Mouse (Mus musculus): Measurements from ENCODE around the gene Hs3st2. TPM values are rescaled to one million over a fixed set of nuclear protein-coding genes. Genes with fewer than 3 reads are reported as not detected.

Gene Hs3st2
- polyA plus RNA-seq, 1 experiment, result not detected

- H3K36me3 ChIP-seq (ENCODE audit: control insufficient read depth, insufficient read depth), result no peaks in the 10 kb centered on the region
Observed at GRCm38 (mm10) chr7:121484590-121484989, 92.9 kb downstream of the Hs3st2 start.

DNA sequence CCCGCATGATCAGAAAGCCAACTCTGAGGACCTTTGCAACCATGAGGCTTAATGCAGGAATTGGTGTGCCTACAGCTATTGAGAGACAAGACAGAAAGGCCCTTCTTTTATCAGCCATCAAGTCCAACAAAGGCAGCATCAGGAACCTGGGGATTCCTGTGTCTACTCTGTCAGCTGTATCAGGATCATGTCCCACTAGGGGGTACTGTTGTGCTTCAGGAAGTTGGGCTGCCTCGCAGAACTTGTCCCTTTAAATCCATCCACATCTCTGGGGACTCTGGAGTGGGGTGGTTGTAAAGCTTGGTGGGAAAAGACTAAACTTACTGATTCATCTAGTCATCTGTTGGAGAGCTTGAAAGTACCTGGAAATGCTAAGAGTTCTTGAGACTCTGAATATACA, 93.6 kb downstream of the Hs3st2 start:
- Histone ChIP-seq H3K4me3 (ENCODE audit: insufficient read depth, poor library complexity, severe bottlenecking) (no peak overlapping the region), H3K27me3 (ENCODE audit: control insufficient read depth, insufficient read depth, insufficient read length) (no peaks in the 10 kb centered on the region), H3K79me3 (ENCODE audit: low read depth) (no peaks in the 10 kb centered on the region), H3K79me2 (ENCODE audit: control insufficient read depth, insufficient read depth) (no peaks in the 10 kb centered on the region), H3K36me3 (ENCODE audit: control insufficient read depth, insufficient read depth) (no peaks in the 10 kb centered on the region), H3ac (ENCODE audit: control insufficient read depth, insufficient read length, low read depth) (no peak overlapping the region)
- TF ChIP-seq MAX (IDR thresholded peaks at IDR 0.05) (no peak), USF1 (IDR thresholded peaks at IDR 0.05; ENCODE audit: low read depth) (no peak), CEBPB (IDR thresholded peaks at IDR 0.05; ENCODE audit: low read depth) (no peak), MYOG (IDR thresholded peaks at IDR 0.05; ENCODE audit: control insufficient read depth, extremely low read depth, insufficient read length) (no peak)

More at GRCm38 (mm10) chr7:121484590-121484989, 92.9 kb downstream of the Hs3st2 start:
- no peak for TF ChIP-seq MYOD1 (IDR thresholded peaks at IDR 0.05; ENCODE audit: control insufficient read depth, insufficient read length, low read depth)
- TF ChIP-seq CTCF (IDR thresholded peaks at IDR 0.05; ENCODE audit: control insufficient read depth, insufficient read depth, insufficient read length), result no peak
- Histone ChIP-seq H3ac (ENCODE audit: control insufficient read depth, insufficient read length, low read depth) (no peak overlapping the region), H3K79me2 (ENCODE audit: control insufficient read depth, insufficient read depth) (no peaks in the 10 kb centered on the region), H3K27me3 (ENCODE audit: control insufficient read depth, insufficient read depth, insufficient read length) (no peaks in the 10 kb centered on the region), H3K79me3 (ENCODE audit: low read depth) (no peaks in the 10 kb centered on the region), H3K4me3 (ENCODE audit: insufficient read depth, poor library complexity, severe bottlenecking) (no peak overlapping the region)

GRCm38 (mm10) chr7:121487291-121487690, 95.6 kb downstream of the Hs3st2 start:
- no peak for TF ChIP-seq CEBPB (IDR thresholded peaks at IDR 0.05; ENCODE audit: low read depth)
- H3ac ChIP-seq (ENCODE audit: control insufficient read depth, insufficient read length, low read depth), result no peak overlapping the region
- H3K36me3 ChIP-seq (ENCODE audit: control insufficient read depth, insufficient read depth), result no peaks in the 10 kb centered on the region
- H3K4me3 ChIP-seq (ENCODE audit: insufficient read depth, poor library complexity, severe bottlenecking), result no peak overlapping the region
- no peaks in the 10 kb centered on the region for H3K79me2 ChIP-seq (ENCODE audit: control insufficient read depth, insufficient read depth)
- no peaks in the 10 kb centered on the region for H3K27me3 ChIP-seq (ENCODE audit: control insufficient read depth, insufficient read depth, insufficient read length)
- H3K79me3 ChIP-seq (ENCODE audit: low read depth), result no peaks in the 10 kb centered on the region

DNA sequence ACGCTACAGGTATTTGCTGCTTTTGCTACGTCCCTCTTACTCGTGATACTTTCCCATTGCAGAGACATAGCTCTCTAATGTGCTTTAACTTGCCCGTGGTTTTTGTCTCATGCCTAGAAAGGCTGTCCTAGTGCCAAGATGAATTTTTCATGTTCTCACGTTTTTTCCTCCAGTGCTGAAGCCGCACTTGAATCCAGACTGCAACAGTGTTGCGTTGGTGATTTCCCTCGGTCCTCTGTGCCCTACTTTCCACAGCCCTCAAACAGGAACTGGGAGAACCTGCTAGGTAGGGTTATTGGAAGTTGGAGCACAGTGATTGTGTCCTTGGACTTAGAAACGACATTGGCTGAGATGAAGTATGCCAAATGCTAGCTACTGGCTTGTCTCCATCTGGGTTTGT, 97.7 kb downstream of the Hs3st2 start:
- Histone ChIP-seq H3K4me3 (ENCODE audit: insufficient read depth, poor library complexity, severe bottlenecking) (no peak overlapping the region), H3K79me2 (ENCODE audit: control insufficient read depth, insufficient read depth) (no peaks in the 10 kb centered on the region), H3K79me3 (ENCODE audit: low read depth) (no peaks in the 10 kb centered on the region), H3K27me3 (ENCODE audit: control insufficient read depth, insufficient read depth, insufficient read length) (no peaks in the 10 kb centered on the region), H3ac (ENCODE audit: control insufficient read depth, insufficient read length, low read depth) (no peak overlapping the region), H3K36me3 (ENCODE audit: control insufficient read depth, insufficient read depth) (no peaks in the 10 kb centered on the region)
- no peak for TF ChIP-seq USF1 (IDR thresholded peaks at IDR 0.05; ENCODE audit: low read depth)
- TF ChIP-seq FOSL1 (IDR thresholded peaks at IDR 0.05; ENCODE audit: insufficient read depth, low read length, poor library complexity, severe bottlenecking), result no peak
- TF ChIP-seq CTCF (IDR thresholded peaks at IDR 0.05; ENCODE audit: control insufficient read depth, insufficient read depth, insufficient read length), result no peak
- no peak for TF ChIP-seq MYOG (IDR thresholded peaks at IDR 0.05; ENCODE audit: control insufficient read depth, extremely low read depth, insufficient read length)
- no peak for TF ChIP-seq MAX (IDR thresholded peaks at IDR 0.05)
- no peak for TF ChIP-seq MYOD1 (IDR thresholded peaks at IDR 0.05; ENCODE audit: control insufficient read depth, insufficient read length, low read depth)
- no peak for TF ChIP-seq CEBPB (IDR thresholded peaks at IDR 0.05; ENCODE audit: low read depth)

GRCm38 (mm10) chr7:121491455-121492005, 99.9 kb downstream of the Hs3st2 start:
- Histone ChIP-seq H3K79me3 (ENCODE audit: low read depth) (no peaks in the 10 kb centered on the region), H3ac (ENCODE audit: control insufficient read depth, insufficient read length, low read depth) (no peak overlapping the region), H3K36me3 (ENCODE audit: control insufficient read depth, insufficient read depth) (no peaks in the 10 kb centered on the region), H3K79me2 (ENCODE audit: control insufficient read depth, insufficient read depth) (no peaks in the 10 kb centered on the region), H3K4me3 (ENCODE audit: insufficient read depth, poor library complexity, severe bottlenecking) (no peak overlapping the region), H3K27me3 (ENCODE audit: control insufficient read depth, insufficient read depth, insufficient read length) (no peaks in the 10 kb centered on the region)
- TF ChIP-seq USF1 (IDR thresholded peaks at IDR 0.05; ENCODE audit: low read depth) (no peak), MYOD1 (IDR thresholded peaks at IDR 0.05; ENCODE audit: control insufficient read depth, insufficient read length, low read depth) (no peak), MAX (IDR thresholded peaks at IDR 0.05) (no peak), CEBPB (IDR thresholded peaks at IDR 0.05; ENCODE audit: low read depth) (no peak), FOSL1 (IDR thresholded peaks at IDR 0.05; ENCODE audit: insufficient read depth, low read length, poor library complexity, severe bottlenecking) (no peak), MYOG (IDR thresholded peaks at IDR 0.05; ENCODE audit: control insufficient read depth, extremely low read depth, insufficient read length) (no peak), CTCF (IDR thresholded peaks at IDR 0.05; ENCODE audit: control insufficient read depth, insufficient read depth, insufficient read length) (no peak)

DNA sequence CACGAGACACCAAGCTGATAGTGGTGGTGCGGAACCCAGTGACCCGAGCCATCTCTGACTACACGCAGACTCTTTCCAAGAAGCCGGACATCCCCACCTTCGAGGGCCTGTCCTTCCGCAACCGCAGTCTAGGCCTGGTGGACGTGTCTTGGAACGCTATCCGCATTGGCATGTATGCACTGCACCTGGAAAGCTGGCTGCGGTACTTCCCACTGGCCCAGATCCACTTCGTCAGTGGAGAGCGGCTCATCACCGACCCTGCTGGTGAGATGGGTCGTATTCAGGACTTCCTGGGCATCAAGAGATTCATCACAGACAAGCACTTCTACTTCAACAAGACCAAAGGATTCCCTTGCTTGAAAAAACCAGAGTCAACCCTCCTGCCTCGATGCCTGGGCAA, 108.9 kb downstream of the Hs3st2 start:
- Histone ChIP-seq H3K4me3 (ENCODE audit: insufficient read depth, poor library complexity, severe bottlenecking) (no peak overlapping the region), H3K36me3 (ENCODE audit: control insufficient read depth, insufficient read depth) (no peaks in the 10 kb centered on the region), H3K79me3 (ENCODE audit: low read depth) (no peaks in the 10 kb centered on the region), H3ac (ENCODE audit: control insufficient read depth, insufficient read length, low read depth) (no peak overlapping the region), H3K27me3 (ENCODE audit: control insufficient read depth, insufficient read depth, insufficient read length) (no peaks in the 10 kb centered on the region), H3K79me2 (ENCODE audit: control insufficient read depth, insufficient read depth) (no peaks in the 10 kb centered on the region)
- TF ChIP-seq MYOG (IDR thresholded peaks at IDR 0.05; ENCODE audit: control insufficient read depth, extremely low read depth, insufficient read length) (no peak), MYOD1 (IDR thresholded peaks at IDR 0.05; ENCODE audit: control insufficient read depth, insufficient read length, low read depth) (no peak), CTCF (IDR thresholded peaks at IDR 0.05; ENCODE audit: control insufficient read depth, insufficient read depth, insufficient read length) (no peak), FOSL1 (IDR thresholded peaks at IDR 0.05; ENCODE audit: insufficient read depth, low read length, poor library complexity, severe bottlenecking) (no peak), CEBPB (IDR thresholded peaks at IDR 0.05; ENCODE audit: low read depth) (no peak), MAX (IDR thresholded peaks at IDR 0.05) (no peak), USF1 (IDR thresholded peaks at IDR 0.05; ENCODE audit: low read depth) (no peak)
